Mouse (Mus musculus): ENCODE results near the gene Shf. TPM values are rescaled to one million over a fixed set of nuclear protein-coding genes. Genes with fewer than 3 reads are reported as not detected.

Shf gene
- polyA plus RNA-seq, 1 experiment from 2014 or later = 13.8 TPM

DNA sequence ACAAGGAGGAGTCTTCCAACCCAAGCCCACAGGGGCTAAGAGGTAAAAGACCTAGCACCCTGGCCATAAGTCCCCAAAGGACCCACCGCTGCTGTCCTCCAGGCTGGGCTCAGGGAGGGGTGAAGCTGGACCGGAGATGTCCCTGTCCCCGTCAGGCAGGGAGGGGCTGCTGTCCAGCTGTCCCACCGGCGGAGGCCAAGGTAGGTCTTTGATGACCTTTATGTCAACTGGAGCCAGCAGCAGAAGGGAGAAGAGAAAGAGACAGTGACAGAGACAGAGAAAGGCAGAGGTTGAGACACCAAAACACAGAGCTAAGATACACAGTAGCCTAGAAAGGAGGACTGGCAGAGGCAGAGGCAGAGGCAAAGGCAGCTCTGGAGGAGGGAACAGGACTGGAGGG lies 13.6 kb downstream of the Shf start:
- no peaks in the 10 kb centered on the region for H3K27me3 ChIP-seq (ENCODE audit: control insufficient read depth, insufficient read depth, low read length)
- 84% methylated on average over 5 of the region's 5 CpGs for WGBS
- H3K27ac ChIP-seq (ENCODE audit: low read depth, low read length) = no peak overlapping the region
- DNase-seq (ENCODE audit: low spot score) (no peak), ATAC-seq (ENCODE audit: insufficient read depth, low FRiP score, low TSS enrichment) (no peak)
- H3K9me3 ChIP-seq (ENCODE audit: control insufficient read depth, low read length) = no peaks in the 10 kb centered on the region
- H3K4me1 ChIP-seq (ENCODE audit: control insufficient read depth, insufficient read depth, low read length) = peaks cover 21% of the 10 kb centered on the region
- H3K4me3 ChIP-seq (ENCODE audit: low read depth, low read length) = no peak overlapping the region
- H3K36me3 ChIP-seq (ENCODE audit: control insufficient read depth, insufficient read depth, low read length) = no peaks in the 10 kb centered on the region; the same call in 1 of the 2 replicates
- H3K4me2 ChIP-seq (ENCODE audit: low read depth) = no peak overlapping the region
- no peak overlapping the region for H3K9ac ChIP-seq (ENCODE audit: low read length)

GRCm38 (mm10) chr2:122354191-122354929 lies 14.6 kb downstream of the Shf start:
- DNase-seq (ENCODE audit: low spot score) = no peak
- H3K9ac ChIP-seq (ENCODE audit: low read length) = peak overlapping the region; percentile 18; the same call in 1 of the 2 replicates
- 70% methylated on average over 12 of the region's 12 CpGs for WGBS
- no peak overlapping the region for H3K4me3 ChIP-seq (ENCODE audit: low read depth, low read length)
- no peaks in the 10 kb centered on the region for H3K27me3 ChIP-seq (ENCODE audit: control insufficient read depth, insufficient read depth, low read length)
- no peaks in the 10 kb centered on the region; the same call in 1 of the 2 replicates for H3K36me3 ChIP-seq (ENCODE audit: control insufficient read depth, insufficient read depth, low read length)
- H3K4me1 ChIP-seq (ENCODE audit: control insufficient read depth, insufficient read depth, low read length) = peaks cover 26% of the 10 kb centered on the region
- no peak for ATAC-seq (ENCODE audit: insufficient read depth, low FRiP score, low TSS enrichment)
- H3K27ac ChIP-seq (ENCODE audit: low read depth, low read length) = peak overlapping the region; percentile 34; the same call in 1 of the 2 replicates
- H3K4me2 ChIP-seq (ENCODE audit: low read depth) = no peak overlapping the region
- no peaks in the 10 kb centered on the region for H3K9me3 ChIP-seq (ENCODE audit: control insufficient read depth, low read length)

DNA sequence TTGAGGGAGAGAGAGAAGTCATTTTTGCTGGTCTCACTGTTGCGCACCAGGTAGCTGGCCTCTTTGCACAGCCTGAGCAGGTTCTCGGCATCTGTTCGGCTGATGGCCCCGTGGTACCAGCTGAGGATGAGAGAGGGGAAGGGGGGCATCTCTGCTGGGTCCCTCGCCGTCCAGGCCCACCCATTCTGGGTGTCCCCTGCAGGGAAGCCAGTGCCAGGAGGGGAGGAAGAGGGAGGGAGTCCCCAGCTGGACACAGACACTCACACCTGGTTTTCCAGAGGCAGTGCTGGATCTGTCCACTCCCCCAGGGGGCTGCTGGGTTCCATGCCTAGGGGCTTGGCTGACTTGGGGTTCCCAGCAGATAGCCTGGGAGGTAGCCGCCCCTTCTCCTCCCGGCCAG lies 15.2 kb downstream of the Shf start:
- no peak overlapping the region for H3K9ac ChIP-seq (ENCODE audit: low read length)
- ATAC-seq (ENCODE audit: insufficient read depth, low FRiP score, low TSS enrichment) (no peak), DNase-seq (ENCODE audit: low spot score) (no peak)
- peaks cover 30% of the 10 kb centered on the region for H3K4me1 ChIP-seq (ENCODE audit: control insufficient read depth, insufficient read depth, low read length)
- H3K27ac ChIP-seq (ENCODE audit: low read depth, low read length) = peak overlapping the region; percentile 34; the same call in 1 of the 2 replicates
- H3K27me3 ChIP-seq (ENCODE audit: control insufficient read depth, insufficient read depth, low read length) = no peaks in the 10 kb centered on the region
- H3K9me3 ChIP-seq (ENCODE audit: control insufficient read depth, low read length) = no peaks in the 10 kb centered on the region
- no peaks in the 10 kb centered on the region; the same call in 1 of the 2 replicates for H3K36me3 ChIP-seq (ENCODE audit: control insufficient read depth, insufficient read depth, low read length)
- WGBS = 89% methylated on average over 8 of the region's 8 CpGs
- no peak overlapping the region for H3K4me2 ChIP-seq (ENCODE audit: low read depth)
- H3K4me3 ChIP-seq (ENCODE audit: low read depth, low read length) = no peak overlapping the region

GRCm38 (mm10) chr2:122352992-122353391 lies 16.0 kb downstream of the Shf start:
- Histone ChIP-seq H3K27ac (ENCODE audit: low read depth, low read length) (no peak overlapping the region), H3K27me3 (ENCODE audit: control insufficient read depth, insufficient read depth, low read length) (no peaks in the 10 kb centered on the region), H3K4me2 (ENCODE audit: low read depth) (no peak overlapping the region), H3K9me3 (ENCODE audit: control insufficient read depth, low read length) (no peaks in the 10 kb centered on the region), H3K4me1 (ENCODE audit: control insufficient read depth, insufficient read depth, low read length) (peaks cover 33% of the 10 kb centered on the region), H3K36me3 (ENCODE audit: control insufficient read depth, insufficient read depth, low read length) (no peaks in the 10 kb centered on the region; the same call in 1 of the 2 replicates), H3K9ac (ENCODE audit: low read length) (no peak overlapping the region; the same call in 1 of the 2 replicates), H3K4me3 (ENCODE audit: low read depth, low read length) (no peak overlapping the region)
- no peak for DNase-seq (ENCODE audit: low spot score)
- ATAC-seq (ENCODE audit: insufficient read depth, low FRiP score, low TSS enrichment) = no peak
- WGBS = 80% methylated on average over 6 of the region's 6 CpGs

DNA sequence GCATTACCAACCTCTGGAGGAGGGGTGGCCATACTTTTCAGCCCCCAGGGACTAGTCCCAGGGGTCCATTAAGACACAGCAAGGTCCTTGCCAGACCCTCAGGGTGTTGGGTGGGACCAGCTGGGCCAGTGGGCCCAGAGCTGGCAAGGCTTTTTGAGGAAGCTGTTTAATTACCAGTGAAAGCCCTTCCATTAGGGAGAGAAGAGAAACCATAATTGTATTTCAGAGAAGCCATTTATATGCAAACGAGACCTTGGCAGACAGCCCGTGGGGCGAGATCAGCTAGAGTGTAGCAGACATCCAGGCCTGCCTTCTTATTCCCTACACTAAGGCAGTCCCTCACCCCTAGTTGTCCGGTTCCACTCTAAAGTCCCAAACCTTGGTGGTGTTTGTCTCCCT lies 17.0 kb downstream of the Shf start:
- Histone ChIP-seq H3K36me3 (ENCODE audit: control insufficient read depth, insufficient read depth, low read length) (no peaks in the 10 kb centered on the region; the same call in 1 of the 2 replicates), H3K27me3 (ENCODE audit: control insufficient read depth, insufficient read depth, low read length) (no peaks in the 10 kb centered on the region), H3K4me1 (ENCODE audit: control insufficient read depth, insufficient read depth, low read length) (peaks cover 35% of the 10 kb centered on the region), H3K4me2 (ENCODE audit: low read depth) (no peak overlapping the region), H3K27ac (ENCODE audit: low read depth, low read length) (peak overlapping the region; percentile 73), H3K9me3 (ENCODE audit: control insufficient read depth, low read length) (no peaks in the 10 kb centered on the region), H3K4me3 (ENCODE audit: low read depth, low read length) (no peak overlapping the region), H3K9ac (ENCODE audit: low read length) (no peak overlapping the region)
- ATAC-seq (ENCODE audit: insufficient read depth, low FRiP score, low TSS enrichment) (no peak), DNase-seq (ENCODE audit: low spot score) (peak; percentile 53)
- 43% methylated on average over 4 of the region's 4 CpGs for WGBS

DNA sequence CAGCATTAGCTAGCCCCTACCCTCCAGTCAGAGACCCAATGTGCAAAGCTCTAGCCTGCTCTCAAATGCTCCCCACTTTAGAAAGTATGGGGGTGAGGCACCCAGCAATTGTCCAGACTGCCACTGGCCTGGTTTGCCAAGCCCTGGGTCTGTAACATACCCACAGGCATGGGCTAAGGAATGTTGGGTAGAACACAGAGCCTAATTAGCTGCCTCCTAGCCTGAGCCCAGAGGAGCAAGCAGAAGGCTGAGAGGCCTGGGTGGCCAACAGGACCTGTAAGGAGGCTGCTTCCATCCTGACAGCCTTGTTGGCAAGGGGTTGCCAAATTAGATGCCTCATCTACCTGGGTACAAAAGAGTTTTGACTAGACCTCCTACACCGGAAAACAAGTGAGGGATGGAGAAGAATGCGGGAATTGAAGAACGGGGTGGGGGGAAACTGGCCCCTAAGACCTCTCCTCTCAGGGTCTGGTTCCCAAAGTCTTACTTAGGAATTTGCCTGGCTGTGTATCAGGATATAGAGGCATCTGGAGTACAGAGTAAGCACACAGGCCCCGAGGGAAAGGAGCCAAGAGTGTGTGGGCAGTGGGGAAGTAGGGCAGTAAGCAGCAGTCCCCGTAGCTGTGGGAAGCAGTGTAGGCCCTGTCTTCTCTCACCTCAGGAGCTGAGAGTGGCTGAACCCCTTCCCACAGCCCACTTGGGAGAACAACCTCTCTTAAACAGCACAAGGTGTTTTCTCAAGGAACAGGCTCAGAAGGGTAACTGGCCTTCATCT lies 17.6 kb downstream of the Shf start:
- H3K9ac ChIP-seq (ENCODE audit: low read length) = no peak overlapping the region
- WGBS = 79% methylated on average over 5 of the region's 5 CpGs
- ATAC-seq (ENCODE audit: insufficient read depth, low FRiP score, low TSS enrichment) = no peak
- H3K36me3 ChIP-seq (ENCODE audit: control insufficient read depth, insufficient read depth, low read length) = no peaks in the 10 kb centered on the region; the same call in 1 of the 2 replicates
- H3K4me3 ChIP-seq (ENCODE audit: low read depth, low read length) = no peak overlapping the region
- DNase-seq (ENCODE audit: low spot score) = no peak
- H3K27ac ChIP-seq (ENCODE audit: low read depth, low read length) = peak overlapping the region; percentile 70; the same call in 1 of the 2 replicates
- H3K9me3 ChIP-seq (ENCODE audit: control insufficient read depth, low read length) = no peaks in the 10 kb centered on the region
- H3K27me3 ChIP-seq (ENCODE audit: control insufficient read depth, insufficient read depth, low read length) = no peaks in the 10 kb centered on the region
- H3K4me1 ChIP-seq (ENCODE audit: control insufficient read depth, insufficient read depth, low read length) = peaks cover 35% of the 10 kb centered on the region
- H3K4me2 ChIP-seq (ENCODE audit: low read depth) = no peak overlapping the region

- Histone ChIP-seq H3K27me3 (ENCODE audit: control insufficient read depth, insufficient read depth, low read length) (no peaks in the 10 kb centered on the region), H3K4me3 (ENCODE audit: low read depth, low read length) (peak overlapping the region; percentile 43), H3K9ac (ENCODE audit: low read length) (peak overlapping the region; percentile 91), H3K4me1 (ENCODE audit: control insufficient read depth, insufficient read depth, low read length) (peaks cover 35% of the 10 kb centered on the region), H3K27ac (ENCODE audit: low read depth, low read length) (peak overlapping the region; percentile 96), H3K36me3 (ENCODE audit: control insufficient read depth, insufficient read depth, low read length) (no peaks in the 10 kb centered on the region), H3K4me2 (ENCODE audit: low read depth) (peak overlapping the region; percentile 60), H3K9me3 (ENCODE audit: control insufficient read depth, low read length) (no peaks in the 10 kb centered on the region)
- WGBS = 10% methylated on average over 14 of the region's 14 CpGs
- ATAC-seq (ENCODE audit: insufficient read depth, low FRiP score, low TSS enrichment) = peak; percentile 49
- DNase-seq (ENCODE audit: low spot score) = no peak
Measured at GRCm38 (mm10) chr2:122349136-122349785, 19.7 kb downstream of the Shf start.

- DNase-seq (ENCODE audit: low spot score) (peak; percentile 93), ATAC-seq (ENCODE audit: insufficient read depth, low FRiP score, low TSS enrichment) (peak; percentile 84)
- peak overlapping the region; percentile 43 for H3K4me3 ChIP-seq (ENCODE audit: low read depth, low read length)
- WGBS = under 1% methylated on average over 59 of the region's 63 CpGs
- H3K27me3 ChIP-seq (ENCODE audit: control insufficient read depth, insufficient read depth, low read length) = no peaks in the 10 kb centered on the region
- no peaks in the 10 kb centered on the region for H3K36me3 ChIP-seq (ENCODE audit: control insufficient read depth, insufficient read depth, low read length)
- peak overlapping the region; percentile 60 for H3K4me2 ChIP-seq (ENCODE audit: low read depth)
- H3K9ac ChIP-seq (ENCODE audit: low read length) = peak overlapping the region; percentile 91
- peak overlapping the region; percentile 96 for H3K27ac ChIP-seq (ENCODE audit: low read depth, low read length)
- H3K4me1 ChIP-seq (ENCODE audit: control insufficient read depth, insufficient read depth, low read length) = peaks cover 31% of the 10 kb centered on the region
- H3K9me3 ChIP-seq (ENCODE audit: control insufficient read depth, low read length) = no peaks in the 10 kb centered on the region
Measured at GRCm38 (mm10) chr2:122348531-122349131, 20.3 kb downstream of the Shf start.
